17 mouse cellular contexts compared by ENCODE assay signal in genomic region chr6:146273256-146273655, GRCm38 (mm10).
"Had no signal": no experiment of that assay in that cellular context is flagged by ENCODE, and none has a peak within 500 bp of the region (broad histone marks: within the 10 kb centered on the region; RNA-seq: fewer than 3 reads in every experiment).

No protein-coding gene starts in this region.

- DNase-seq: kidney, adult 18-20 months; layer of hippocampus, adult 9-11 months; liver; lung, adult 2 months; lung, postnatal 14 days; lung, postnatal 4 days; midbrain, embryonic 14.5 days; right cerebral cortex, postnatal 14 days; spleen, adult 18-20 months; thymus, postnatal 25 days had no signal

- H3K4me3 ChIP-seq: limb, embryonic 10.5 days; limb, embryonic 13.5 days; liver, embryonic 12.5 days; liver, embryonic 15.5 days had no signal

- H3K9me3 ChIP-seq: limb, embryonic 10.5 days; limb, embryonic 13.5 days; liver, embryonic 12.5 days; liver, embryonic 15.5 days had no signal

- H3K27ac ChIP-seq: kidney, postnatal 0 days; limb, embryonic 10.5 days; limb, embryonic 13.5 days; liver, embryonic 12.5 days; liver, embryonic 15.5 days had no signal

- H3K36me3 ChIP-seq: limb, embryonic 10.5 days; limb, embryonic 13.5 days; liver, embryonic 12.5 days; liver, embryonic 15.5 days had no signal

- H3K9ac ChIP-seq: limb, embryonic 13.5 days; liver, embryonic 12.5 days; liver, embryonic 15.5 days had no signal

- ATAC-seq: intestine, embryonic 16.5 days; liver, embryonic 12.5 days had no signal

- H3K4me2 ChIP-seq: limb, embryonic 13.5 days; liver, embryonic 12.5 days; liver, embryonic 15.5 days; midbrain, embryonic 11.5 days had no signal

- H3K27me3 ChIP-seq: limb, embryonic 13.5 days; liver, embryonic 12.5 days; liver, embryonic 15.5 days had no signal
